8 mouse cellular contexts compared by ENCODE assay signal in genomic region chr15:81809550-81809949, GRCm38 (mm10). TPM values are rescaled to one million over a fixed set of nuclear protein-coding genes. Genes with fewer than 3 reads are reported as not detected.
DNase-seq lines count a peak whose midpoint lies in the region; TF ChIP-seq lines count a peak whose summit lies in the region.

No protein-coding gene starts in this region.

- H3K27ac ChIP-seq in heart, embryonic 10.5 days: peak overlapping the region; percentile 93
- peak overlapping the region; percentile 91 for H3K27ac ChIP-seq in midbrain, embryonic 10.5 days (replicated peaks)

- H3K4me3 ChIP-seq in heart, embryonic 10.5 days: peak overlapping the region; percentile 89; the same call in 1 of the 2 replicates
- peak overlapping the region; percentile 86 for H3K4me3 ChIP-seq in E14TG2a.4 (replicated peaks; ENCODE audit: low read length)
- peak overlapping the region; percentile 86 for H3K4me3 ChIP-seq in midbrain, embryonic 10.5 days

- 48% methylated on average over 1 of the region's 1 CpGs for WGBS in heart, embryonic 10.5 days
- WGBS in midbrain, embryonic 10.5 days: 63% methylated on average over 1 of the region's 1 CpGs

- peaks cover 50% of the 10 kb centered on the region for H3K4me1 ChIP-seq in heart, embryonic 10.5 days
- H3K4me1 ChIP-seq in E14TG2a.4 (replicated peaks; ENCODE audit: low read depth, low read length): peaks cover 37% of the 10 kb centered on the region
- H3K4me1 ChIP-seq in midbrain, embryonic 10.5 days: peaks cover 55% of the 10 kb centered on the region

- no peak for TF ChIP-seq CTCF in E14TG2a.4 (conservative IDR thresholded peaks at IDR 0.05; ENCODE audit: low read length)

- 0 out of 2 replicates have a peak, but pooled peaks cover 3% of the 10 kb centered on the region for H3K36me3 ChIP-seq in heart, embryonic 10.5 days
- H3K36me3 ChIP-seq in E14TG2a.4 (ENCODE audit: insufficient read depth, low read length): 0 out of 2 replicates have a peak, but pooled peaks cover 2% of the 10 kb centered on the region
- H3K36me3 ChIP-seq in midbrain, embryonic 10.5 days: no peaks in the 10 kb centered on the region

- H3K9me3 ChIP-seq in heart, embryonic 10.5 days: no peaks in the 10 kb centered on the region
- no peaks in the 10 kb centered on the region for H3K9me3 ChIP-seq in E14TG2a.4 (ENCODE audit: low read length)
- H3K9me3 ChIP-seq in midbrain, embryonic 10.5 days (replicated peaks): no peaks in the 10 kb centered on the region

- H3K27me3 ChIP-seq in heart, embryonic 10.5 days (ENCODE audit: insufficient read depth, poor library complexity, severe bottlenecking): no peaks in the 10 kb centered on the region
- peaks cover 18% of the 10 kb centered on the region for H3K27me3 ChIP-seq in E14TG2a.4 (ENCODE audit: insufficient read depth, low read length)
- 0 out of 2 replicates have a peak, but pooled peaks cover 4% of the 10 kb centered on the region for H3K27me3 ChIP-seq in midbrain, embryonic 10.5 days (ENCODE audit: low read depth, poor library complexity, severe bottlenecking)

- no peak for DNase-seq in heart, embryonic 10.5 days (ENCODE audit: low spot score)
- no peak for DNase-seq in heart, adult 11 months
- DNase-seq in gonadal fat pad, adult 2 months (ENCODE audit: low read depth): peak; percentile 60
- DNase-seq in midbrain, embryonic 10.5 days (ENCODE audit: low spot score): no peak
- DNase-seq in adrenal gland, postnatal 14 days: no peak
- DNase-seq in right cerebral cortex, adult 18-20 months: no peak
- no peak for DNase-seq in yolk sac, embryonic 10.5 days (ENCODE audit: low spot score)

RNA-seq across cellular contexts. Expression of gene Tef, which starts 7.3 kb away (rescaled TPM):
- polyA plus RNA-seq in heart, embryonic 10.5 days (2016; fragmentation: Nextera tagmentation; extraction: Ambion mirVana): 17.3 and 20.2 TPM in 2 replicates
- polyA plus RNA-seq in gonadal fat pad, adult 2 months (2012; rRNA removed): 60.0 and 63.8 TPM in 2 replicates
- 15.7 and 19.0 TPM in 2 replicates for polyA plus RNA-seq in midbrain, embryonic 10.5 days (2016; fragmentation: Nextera tagmentation; extraction: Ambion mirVana)
- total RNA-seq in adrenal gland, postnatal 14 days (2021): 71.4 and 98.5 TPM in 2 replicates

RNA-seq across cellular contexts. Expression of gene Tob2, which starts 49.0 kb away (rescaled TPM):
- 13.0 and 15.6 TPM in 2 replicates for polyA plus RNA-seq in heart, embryonic 10.5 days (2016; fragmentation: Nextera tagmentation; extraction: Ambion mirVana)
- polyA plus RNA-seq in gonadal fat pad, adult 2 months (2012; rRNA removed): 25.8 and 37.8 TPM in 2 replicates
- 17.7 and 19.6 TPM in 2 replicates for polyA plus RNA-seq in midbrain, embryonic 10.5 days (2016; fragmentation: Nextera tagmentation; extraction: Ambion mirVana)
- total RNA-seq in adrenal gland, postnatal 14 days (2021): 124 and 147 TPM in 2 replicates
